Mouse (Mus musculus) cerebellum, adult 2 months (tissue): ENCODE results near the gene Cdkn2d. TPM values are rescaled to one million over a fixed set of nuclear protein-coding genes. Genes with fewer than 3 reads are reported as not detected.

Source experiments
- DNase-seq, 2 experiments: peaks; one replicate each; pipeline ENCODE4 v3.0.0; 2021
- H3K27ac ChIP-seq: fragments of 200-500 bp; 2 replicates; pipeline ENCODE4 v1.5.1; 2012; ENCODE audit warnings: low read length, control low read depth, inconsistent platforms; ENCODE audit not compliant: insufficient read depth
- H3K27me3 ChIP-seq: fragments of 200-500 bp; 2 replicates; pipeline ENCODE4 v1.6.1; 2012; ENCODE audit warnings: inconsistent platforms, mild to moderate bottlenecking, low read length, moderate library complexity; ENCODE audit not compliant: control insufficient read depth, insufficient read depth
- H3K4me1 ChIP-seq: fragments of 200-500 bp; 2 replicates; pipeline ENCODE4 v1.6.1; 2011; ENCODE audit warnings: low read length; ENCODE audit not compliant: control insufficient read depth, insufficient read depth
- H3K4me3 ChIP-seq: fragments of 200-500 bp; replicated peaks from 2 replicates; pipeline ENCODE3; 2011; ENCODE audit warnings: mild to moderate bottlenecking, low read depth, low read length, control low read depth; ENCODE audit not compliant: insufficient read depth
- CTCF ChIP-seq: fragments of 200-500 bp; IDR thresholded peaks from 2 replicates; pipeline ENCODE4 v1.5.1; 2011; ENCODE audit warnings: low read depth, mild to moderate bottlenecking, control low read depth, low read length, moderate library complexity, borderline replicate concordance; ENCODE audit not compliant: insufficient read depth
- POLR2A ChIP-seq: fragments of 200-500 bp; IDR thresholded peaks from 2 replicates; pipeline ENCODE4 v1.6.1; 2011; ENCODE audit warnings: low read length, control low read depth, borderline replicate concordance; ENCODE audit not compliant: insufficient read depth
- WGBS: fragments of 180-500 bp; shearing (Covaris S2); methylation state at CpG from one replicate; pipeline ENCODE4 v1.1.7; 2018; 5-methylcytosine and 5-hydroxymethylcytosine counted together
- polyA plus RNA-seq: library from polyadenylated mRNA; depleted of rRNA; stranded (reverse); fragments of >200 nt; gene quantifications from 2 replicates; pipeline ENCODE4 v1.2.3, GENCODE M21; 2012

Cdkn2d gene
- polyA plus RNA-seq, 1 experiment, result 88.6 TPM

DNA sequence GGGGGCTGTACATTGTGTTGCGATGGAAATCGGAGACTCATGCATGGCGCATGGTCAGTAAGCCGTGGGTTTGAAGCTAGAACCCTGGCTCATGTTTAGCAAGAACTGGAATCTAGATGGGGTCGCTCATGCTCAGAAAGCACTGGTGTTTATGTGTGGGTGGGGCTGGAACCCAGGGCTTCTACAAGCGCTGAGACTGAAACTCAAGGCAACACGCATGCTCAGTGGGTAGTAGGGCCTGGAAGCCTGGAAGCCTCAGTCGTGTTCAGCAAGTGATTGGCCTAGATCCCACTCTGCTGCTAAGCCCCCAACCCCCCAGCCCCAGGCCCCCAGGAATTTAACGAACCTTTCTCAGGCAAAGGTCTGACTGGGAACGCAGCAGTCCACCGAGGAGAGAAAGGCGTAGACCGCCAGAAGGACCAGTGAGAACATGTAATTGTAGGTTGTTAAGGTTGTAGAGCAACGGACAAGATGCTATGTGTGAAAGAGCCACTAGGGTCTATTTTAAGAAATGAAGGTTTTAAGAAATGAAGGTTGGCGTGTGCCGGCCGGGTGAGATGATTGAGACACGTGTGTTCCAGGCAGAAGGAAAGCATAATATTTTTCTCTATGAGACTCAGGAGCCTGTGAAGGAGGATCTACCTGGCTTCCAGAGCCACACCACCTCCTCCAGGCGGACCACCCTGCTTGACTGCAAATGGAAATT, 31.2 kb upstream of the Cdkn2d start:
- 51% methylated on average over 19 of the region's 19 CpGs for WGBS
- H3K27me3 ChIP-seq, result no peaks in the 10 kb centered on the region
- peak in 1 of 2 experiments; percentile 28 for DNase-seq
- H3K4me1 ChIP-seq, result peaks cover 10% of the 10 kb centered on the region
- TF ChIP-seq CTCF (no peak), POLR2A (no peak)
- H3K4me3 ChIP-seq, result no peak overlapping the region
- H3K27ac ChIP-seq, result no peak overlapping the region

DNA sequence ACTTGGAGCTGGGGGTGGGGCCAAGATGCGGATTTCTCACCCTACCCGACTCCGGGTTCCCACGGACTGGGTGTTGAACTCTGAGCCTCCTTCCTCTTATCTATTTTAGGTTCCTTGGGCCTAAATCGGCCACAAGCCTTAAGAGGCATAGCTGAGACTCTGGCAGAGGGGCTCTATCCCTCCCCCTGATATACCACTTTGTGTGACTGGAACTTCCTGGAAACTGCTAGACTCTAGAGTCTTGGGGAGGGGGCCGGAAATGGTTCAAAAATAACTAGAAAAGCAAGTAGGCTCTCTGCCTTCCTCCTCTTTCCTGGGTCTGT, 30.3 kb upstream of the Cdkn2d start:
- Histone ChIP-seq H3K27ac (0 out of 2 replicates have a peak overlapping the region, but pooled peaks have one; percentile 28), H3K27me3 (no peaks in the 10 kb centered on the region), H3K4me3 (peak overlapping the region; percentile 96), H3K4me1 (peaks cover 10% of the 10 kb centered on the region)
- 12% methylated on average over 6 of the region's 6 CpGs for WGBS
- no peak for DNase-seq
- no peak for TF ChIP-seq CTCF
- no peak for TF ChIP-seq POLR2A

DNA sequence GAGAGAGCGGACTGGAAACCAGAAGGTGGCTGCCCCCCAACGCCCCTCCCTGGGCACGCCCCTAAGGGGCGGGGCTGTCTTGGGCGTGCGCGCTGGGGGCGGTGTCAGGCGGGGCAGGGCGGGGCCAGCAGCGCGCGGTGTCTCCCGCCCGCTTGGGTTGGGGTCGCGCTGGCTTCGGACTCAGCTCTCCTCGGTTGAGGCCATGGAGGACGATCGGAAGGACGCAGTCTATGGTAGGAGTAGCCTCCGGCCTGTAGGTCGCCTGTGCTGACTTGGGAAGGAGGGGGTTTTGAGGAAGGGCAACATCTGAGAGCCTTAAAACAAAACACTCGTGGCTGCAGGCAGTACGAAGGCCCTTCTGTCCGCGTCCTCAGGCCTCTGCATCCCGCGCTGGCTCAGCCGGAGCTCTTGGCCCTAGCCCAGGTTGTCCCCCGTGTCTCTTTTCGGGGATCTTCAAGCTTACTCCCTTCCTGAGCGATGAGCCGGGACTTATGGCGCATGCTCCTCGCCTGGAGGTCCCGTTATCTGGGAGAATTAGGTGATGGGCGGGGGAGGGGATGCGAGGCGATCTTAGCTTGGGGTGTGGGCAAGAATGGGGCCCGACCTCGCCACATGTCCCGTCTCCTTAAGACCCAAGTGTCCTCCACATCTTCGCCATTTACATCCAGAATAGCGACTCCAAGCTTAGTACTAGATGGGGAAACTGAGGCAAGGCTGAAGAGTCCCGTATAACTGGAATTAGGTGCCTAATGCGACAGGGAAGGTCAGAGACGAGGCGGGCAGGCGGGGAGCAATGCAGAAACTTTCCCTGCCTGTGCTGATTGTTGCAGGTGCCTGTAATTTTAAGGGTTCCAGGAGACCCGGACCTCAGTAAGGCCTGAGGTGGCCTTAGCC, 29.7 kb upstream of the Cdkn2d start, which contains the start of gene Slc44a2:
Gene Slc44a2, plus strand, starts transcription at position 80 of the 894 bp plus-strand sequence.
- WGBS, result under 1% methylated on average over 52 of the region's 52 CpGs
- peak within 1 kb of the TSS; percentile 28 for H3K27ac ChIP-seq
- TF ChIP-seq POLR2A (peak; percentile 68; the same call in 1 of the 2 replicates), CTCF (no peak)

DNA sequence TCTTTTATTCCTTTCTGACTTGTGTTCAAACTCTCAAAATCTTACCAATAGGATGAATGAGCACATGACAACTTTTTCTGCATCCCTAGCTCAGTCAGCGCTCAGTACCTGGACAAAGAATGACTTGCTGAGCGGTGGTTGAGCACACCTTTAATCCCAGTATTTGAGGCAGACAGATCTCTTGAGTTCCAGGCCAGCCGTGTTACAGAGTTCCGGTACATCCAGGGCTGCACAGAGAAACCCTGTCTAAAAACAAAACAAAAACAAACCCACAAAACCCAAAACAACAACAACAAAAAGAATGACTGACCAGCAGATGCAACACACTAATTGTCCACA, 29.0 kb upstream of the Cdkn2d start:
- Histone ChIP-seq H3K4me3 (peak overlapping the region; percentile 96), H3K27ac (no peak overlapping the region), H3K27me3 (no peaks in the 10 kb centered on the region), H3K4me1 (peaks cover 10% of the 10 kb centered on the region)
- 17% methylated on average over 4 of the region's 4 CpGs for WGBS
- no peak for DNase-seq
- TF ChIP-seq CTCF (no peak), POLR2A (no peak)

More for the DNA sequence above, 29.7 kb upstream of the Cdkn2d start, which contains the start of gene Slc44a2:
- Histone ChIP-seq H3K27me3 (no peaks in the 10 kb centered on the region), H3K4me1 (peaks cover 10% of the 10 kb centered on the region), H3K4me3 (peak within 1 kb of the TSS; percentile 96)
- DNase-seq, result peak; percentile 85 to 89

DNA sequence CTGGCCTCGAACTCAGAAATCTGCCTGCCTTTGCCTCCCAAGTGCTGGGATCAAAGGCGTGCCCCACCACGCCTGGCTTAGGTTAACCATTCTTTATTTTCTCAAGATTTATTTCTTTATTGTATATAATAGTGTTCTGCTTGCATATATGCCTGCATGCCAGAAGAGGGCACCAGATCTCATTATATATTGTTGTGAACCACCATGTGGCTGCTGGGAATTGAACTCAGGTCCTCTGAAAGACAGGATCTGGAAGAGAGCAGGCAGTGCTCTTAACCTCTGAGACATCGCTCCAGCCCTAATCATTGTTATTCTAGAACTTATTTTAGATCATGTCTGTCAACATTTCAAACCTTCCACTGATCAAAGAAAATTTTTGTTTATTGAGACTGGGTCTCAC, 28.3 kb upstream of the Cdkn2d start:
- DNase-seq, result no peak
- Histone ChIP-seq H3K4me3 (no peak overlapping the region), H3K27ac (no peak overlapping the region), H3K27me3 (no peaks in the 10 kb centered on the region), H3K4me1 (peaks cover 7% of the 10 kb centered on the region)
- TF ChIP-seq CTCF (no peak), POLR2A (no peak)
- 96% methylated on average over 4 of the region's 4 CpGs for WGBS

DNA sequence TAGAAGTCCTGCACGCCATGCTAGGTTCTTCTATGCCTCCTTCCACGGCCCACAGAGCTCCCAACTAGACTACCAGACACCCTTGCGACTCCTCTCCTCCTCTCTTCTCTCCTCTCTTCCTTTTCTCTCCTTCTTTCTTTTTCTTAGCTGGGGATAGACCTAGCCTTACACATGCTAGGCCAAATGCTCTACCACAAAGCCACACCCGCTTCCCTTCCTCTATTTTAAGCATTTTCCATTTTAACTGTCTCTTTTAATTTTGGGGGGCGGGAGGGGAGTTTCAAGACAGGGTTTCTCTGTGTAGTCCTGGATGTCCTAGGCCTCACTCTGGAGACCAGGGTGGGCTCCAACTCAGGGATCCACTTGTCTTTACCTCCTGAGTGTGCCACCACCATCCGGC, 27.6 kb upstream of the Cdkn2d start:
- Histone ChIP-seq H3K4me1 (peaks cover 4% of the 10 kb centered on the region), H3K4me3 (no peak overlapping the region), H3K27me3 (no peaks in the 10 kb centered on the region), H3K27ac (no peak overlapping the region)
- TF ChIP-seq POLR2A, result no peak
- no peak for TF ChIP-seq CTCF
- 91% methylated on average over 6 of the region's 6 CpGs for WGBS
- DNase-seq, result no peak

DNA sequence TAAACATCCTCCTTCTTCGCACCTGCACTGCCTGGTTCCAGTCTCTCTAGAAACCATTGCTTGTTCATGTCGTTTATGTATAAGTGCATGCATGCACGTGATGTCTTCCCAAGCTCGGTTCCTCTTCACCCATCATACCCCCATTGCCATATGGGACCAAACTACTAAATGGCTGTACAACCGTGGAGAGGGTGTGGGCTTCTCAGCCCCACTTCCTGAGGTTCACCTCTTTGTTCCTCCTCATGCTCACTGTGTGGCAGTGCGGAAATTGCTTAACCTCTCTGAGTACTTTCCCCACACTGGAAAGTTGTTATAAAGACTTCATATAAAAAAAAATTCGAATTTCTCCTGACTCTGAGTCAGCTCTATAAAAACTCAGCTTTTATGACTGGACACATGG, 25.5 kb upstream of the Cdkn2d start:
- H3K27me3 ChIP-seq, result no peaks in the 10 kb centered on the region
- DNase-seq, result no peak
- no peak overlapping the region for H3K4me3 ChIP-seq
- no peak overlapping the region for H3K27ac ChIP-seq
- no peaks in the 10 kb centered on the region for H3K4me1 ChIP-seq
- 79% methylated on average over 7 of the region's 7 CpGs for WGBS
- TF ChIP-seq CTCF, result no peak
- TF ChIP-seq POLR2A, result no peak

DNA sequence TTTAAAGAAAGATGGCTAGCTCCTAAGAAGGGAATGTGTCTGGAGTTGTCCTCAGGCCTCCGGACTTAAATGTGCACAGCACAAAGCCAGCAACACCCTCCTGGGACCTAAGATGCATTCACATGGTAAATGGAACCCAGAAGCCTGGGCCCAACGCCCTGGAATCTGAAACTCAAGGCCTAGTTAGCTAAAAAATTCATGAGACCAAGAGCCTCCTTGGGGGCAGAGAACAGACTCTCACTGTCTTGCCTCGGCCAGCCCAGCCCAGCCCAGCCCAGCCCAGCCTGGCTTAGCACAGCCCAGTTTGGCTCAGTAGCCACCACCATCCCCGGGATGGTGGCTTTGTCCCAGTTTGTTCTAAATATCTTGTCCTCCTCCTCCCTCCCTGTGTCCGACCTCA, 24.2 kb upstream of the Cdkn2d start:
- TF ChIP-seq CTCF (no peak), POLR2A (no peak)
- H3K4me3 ChIP-seq, result no peak overlapping the region
- no peaks in the 10 kb centered on the region for H3K4me1 ChIP-seq
- no peaks in the 10 kb centered on the region for H3K27me3 ChIP-seq
- no peak for DNase-seq
- H3K27ac ChIP-seq, result no peak overlapping the region
- 43% methylated on average over 5 of the region's 5 CpGs for WGBS
